Mouse (Mus musculus) heart, postnatal 0 days (tissue): ENCODE data around the gene Rbpms2.

Experiments
- CTCF ChIP-seq: IDR thresholded peaks from 2 replicates; pipeline ENCODE4 v1.5.1; 2016; ENCODE audit warnings: antibody characterized with exemption, control low read depth, low read depth
- EP300 ChIP-seq: IDR thresholded peaks from 2 replicates; pipeline ENCODE4 v1.6.1; 2016; ENCODE audit warnings: antibody characterized with exemption, low read depth

DNA sequence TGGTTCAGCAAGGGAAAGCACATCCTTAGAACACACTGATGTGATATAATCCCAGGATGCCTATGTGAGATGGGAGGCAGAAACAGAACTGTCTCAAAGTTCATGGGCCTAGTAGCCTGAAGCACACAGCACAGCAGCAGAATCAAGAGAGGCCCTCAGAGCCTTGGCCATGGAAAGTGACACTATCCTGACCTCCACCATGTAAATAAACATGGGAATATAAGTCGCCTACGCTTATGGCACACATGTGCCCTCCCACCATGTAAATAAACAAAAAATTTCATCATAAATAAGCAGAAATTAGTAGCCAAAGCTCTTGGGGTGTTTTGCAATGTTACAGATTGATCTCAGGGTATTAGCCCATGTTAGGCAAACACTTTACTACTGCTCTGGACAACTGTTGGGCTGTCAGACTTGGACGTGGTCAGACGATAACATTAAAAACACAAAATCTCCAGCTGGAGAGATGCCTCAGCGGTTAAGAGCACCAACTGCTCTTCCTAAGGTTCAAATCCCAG, 17.4 kb upstream of the Rbpms2 start:
- no peak for TF ChIP-seq CTCF
- no peak for TF ChIP-seq EP300
